Mouse (Mus musculus) stomach, embryonic 16.5 days (tissue): ENCODE results near the gene Osbpl2. TPM values are rescaled to one million over a fixed set of nuclear protein-coding genes. Genes with fewer than 3 reads are reported as not detected.
"Not testable (repeated sequence)": the region's sequence is repeated elsewhere in the genome, so short reads cannot be mapped to it uniquely, and the experiment has no call there.

Experiments
- ATAC-seq: fragments of 200-750 bp; cut with Nextera tagmentation; 2 replicates; pipeline ENCODE4 v1.8.0; 2017; ENCODE audit warnings: moderate number of reproducible peaks, moderate TSS enrichment; ENCODE audit not compliant: insufficient read depth, low FRiP score
- H3K27ac ChIP-seq: fragments of 300-500 bp; sonication (generic); 2 replicates; pipeline ENCODE4 v1.5.1; 2014; ENCODE audit warnings: low read length
- H3K27me3 ChIP-seq: fragments of 300-500 bp; sonication (generic); 2 replicates; pipeline ENCODE4 v1.6.1; 2014; ENCODE audit warnings: low read length, control low read depth, mixed read lengths; ENCODE audit not compliant: control insufficient read depth, insufficient read depth
- H3K36me3 ChIP-seq: fragments of 300-500 bp; sonication (generic); 2 replicates; pipeline ENCODE4 v1.6.1; 2014; ENCODE audit warnings: low read length; ENCODE audit not compliant: control insufficient read depth, insufficient read depth
- H3K4me1 ChIP-seq: fragments of 300-500 bp; sonication (generic); 2 replicates; pipeline ENCODE4 v1.6.1; 2014; ENCODE audit warnings: low read length, control low read depth, mixed read lengths; ENCODE audit not compliant: control insufficient read depth, insufficient read depth
- H3K4me2 ChIP-seq: fragments of 300-500 bp; sonication (generic); 2 replicates; pipeline ENCODE4 v1.6.1; 2014; ENCODE audit warnings: low read depth, low read length, mixed read lengths
- H3K4me3 ChIP-seq: fragments of 300-500 bp; sonication (generic); replicated peaks from 2 replicates; pipeline ENCODE4 v1.5.1; 2014; ENCODE audit warnings: mild to moderate bottlenecking, low read length
- H3K9ac ChIP-seq: fragments of 300-500 bp; sonication (generic); 2 replicates; pipeline ENCODE4 v1.6.1; 2014; ENCODE audit warnings: low read length
- H3K9me3 ChIP-seq: fragments of 300-500 bp; sonication (generic); replicated peaks from 2 replicates; pipeline ENCODE4 v1.6.1; 2016; ENCODE audit warnings: low read length, control low read depth; ENCODE audit not compliant: control insufficient read depth
- WGBS: fragments of 180-500 bp; shearing (Covaris S2); extraction: QIAGEN DNeasy Blood & Tissue Kit; methylation state at CpG from one replicate; pipeline ENCODE4 v1.1.7; 2014; 5-methylcytosine and 5-hydroxymethylcytosine counted together
- polyA plus RNA-seq: library from polyadenylated mRNA; unstranded; fragments of >200 nt; fragmentation: Nextera tagmentation; extraction: Ambion mirVana; gene quantifications from 2 replicates; pipeline ENCODE4 v1.2.1, GENCODE M21; 2015

The Osbpl2 gene
- polyA plus RNA-seq, 1 experiment from 2014 or later: 39.6 TPM

GRCm38 (mm10) chr2:180166869-180167268 is 47.8 kb downstream of the Osbpl2 start:
- Histone ChIP-seq H3K36me3 (peaks cover 5% of the 10 kb centered on the region), H3K4me1 (0 out of 2 replicates have a peak, but pooled peaks cover 3% of the 10 kb centered on the region), H3K9ac (no peak overlapping the region), H3K4me2 (no peak overlapping the region), H3K4me3 (no peak overlapping the region), H3K9me3 (no peaks in the 10 kb centered on the region), H3K27ac (no peak overlapping the region), H3K27me3 (no peaks in the 10 kb centered on the region)
- 77% methylated on average over 2 of the region's 2 CpGs for WGBS
- ATAC-seq: no peak

DNA sequence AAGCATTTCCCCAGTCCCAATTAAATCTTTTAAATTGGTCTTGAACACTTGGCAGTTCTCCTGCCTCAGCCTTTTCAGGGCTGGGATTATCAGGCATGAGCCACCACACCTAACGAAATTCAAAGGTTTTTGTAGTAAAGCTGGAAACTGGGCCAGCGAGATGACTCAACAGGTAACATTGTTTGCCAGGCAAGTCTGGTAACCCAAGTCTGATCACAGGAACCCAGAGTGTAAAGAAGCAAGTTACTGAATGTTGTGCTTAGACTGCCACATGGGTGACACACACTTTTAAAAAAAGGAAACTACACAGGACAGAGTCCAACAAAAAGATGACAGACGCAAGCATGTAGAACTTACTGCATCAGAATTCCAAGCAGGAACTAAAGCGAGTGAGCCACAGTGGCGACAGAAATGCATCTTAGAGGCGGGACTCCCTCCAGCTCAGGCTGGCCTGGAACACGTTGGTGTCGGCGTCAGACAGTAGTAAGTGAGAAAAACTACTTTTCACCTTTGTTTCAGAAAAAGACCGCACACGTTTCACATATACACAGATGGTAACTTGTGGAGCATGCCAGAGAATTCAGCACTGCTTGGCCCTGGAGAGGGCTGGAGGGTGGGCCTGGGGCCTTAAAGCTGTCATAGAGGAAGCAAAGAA is 51.2 kb downstream of the Osbpl2 start:
- peaks cover 18% of the 10 kb centered on the region for H3K4me1 ChIP-seq
- peak overlapping the region; percentile 61 for H3K27ac ChIP-seq
- no peaks in the 10 kb centered on the region for H3K9me3 ChIP-seq
- H3K36me3 ChIP-seq: peaks cover 2% of the 10 kb centered on the region
- peak overlapping the region; percentile 71; the same call in 1 of the 2 replicates for H3K4me2 ChIP-seq
- no peak for ATAC-seq
- 81% methylated on average over 11 of the region's 11 CpGs for WGBS
- H3K4me3 ChIP-seq: no peak overlapping the region
- H3K9ac ChIP-seq: no peak overlapping the region
- no peaks in the 10 kb centered on the region for H3K27me3 ChIP-seq

DNA sequence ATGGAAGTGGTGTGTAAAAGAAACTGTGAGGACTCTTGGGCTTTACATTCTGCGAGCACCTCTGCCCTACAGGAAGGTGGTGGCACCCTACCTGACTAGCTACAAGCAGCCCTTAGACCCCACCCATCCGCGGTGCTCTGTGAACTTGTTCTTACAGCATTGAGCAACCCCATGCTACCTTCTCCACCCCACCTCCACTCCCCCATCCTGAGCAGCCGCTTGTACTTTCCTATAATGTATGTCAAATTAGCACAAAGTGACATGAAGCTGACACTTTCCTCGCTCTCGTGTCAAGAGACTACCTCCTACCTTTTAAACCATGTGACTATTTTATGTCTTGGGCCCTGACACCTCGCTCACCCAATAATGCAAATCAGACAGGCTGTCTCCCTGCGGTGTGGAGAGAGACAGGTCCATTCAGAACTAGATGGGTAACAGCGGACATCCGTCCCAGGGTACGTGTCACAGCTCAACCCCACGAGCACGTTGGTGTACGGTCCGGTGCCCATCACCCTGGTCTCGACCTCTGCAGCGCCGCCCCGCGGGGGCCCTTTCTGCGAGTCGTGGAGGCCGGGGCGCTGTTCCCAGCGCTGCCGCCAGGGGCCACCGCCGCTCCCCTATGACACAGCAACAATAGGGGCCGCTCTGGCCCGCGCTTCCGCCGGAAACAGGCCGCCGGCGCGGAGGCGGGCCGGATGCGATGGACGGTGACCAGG is 51.9 kb downstream of the Osbpl2 start, which contains the start of gene Adrm1:
Gene Adrm1, plus strand, starts transcription at position 680 of the 716 bp plus-strand sequence.
- Histone ChIP-seq H3K9ac (peak within 1 kb of the TSS; percentile 97), H3K4me3 (peak within 1 kb of the TSS; percentile 92), H3K27me3 (no peaks in the 10 kb centered on the region), H3K4me1 (peaks cover 18% of the 10 kb centered on the region), H3K36me3 (peaks cover 7% of the 10 kb centered on the region), H3K4me2 (peak within 1 kb of the TSS; percentile 97), H3K9me3 (no peaks in the 10 kb centered on the region), H3K27ac (peak within 1 kb of the TSS; percentile 89)
- peak; percentile 98 for ATAC-seq
- 4% methylated on average over 41 of the region's 41 CpGs for WGBS

DNA sequence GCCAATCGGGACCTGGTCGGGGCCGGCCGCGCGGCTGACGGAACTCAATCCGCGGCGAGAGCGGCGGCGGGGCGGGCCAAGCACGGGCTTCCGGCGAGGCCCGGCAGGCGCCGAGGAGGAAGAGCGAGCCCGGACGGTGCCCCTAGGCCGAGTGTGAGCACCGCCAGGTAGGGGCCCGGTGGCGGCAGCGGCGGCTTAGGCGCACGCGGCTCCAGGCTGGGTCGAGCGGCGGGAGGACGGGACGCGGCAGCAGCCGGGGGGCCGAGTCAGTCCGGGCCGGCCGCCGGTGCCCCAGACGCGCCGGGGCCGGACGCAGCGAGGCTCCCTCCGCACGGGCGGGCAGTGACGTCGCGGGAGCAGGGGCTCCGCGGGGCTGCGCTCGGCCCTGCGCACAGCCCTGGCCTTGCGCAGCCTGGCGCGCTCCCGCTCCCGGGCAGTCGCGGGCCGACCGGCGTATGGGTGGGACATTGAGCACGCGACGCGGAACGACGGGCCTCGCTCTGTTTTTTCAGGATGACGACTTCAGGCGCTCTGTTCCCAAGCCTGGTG is 52.5 kb downstream of the Osbpl2 start:
- peak; percentile 63 for ATAC-seq
- peak overlapping the region; percentile 89 for H3K27ac ChIP-seq
- H3K27me3 ChIP-seq: no peaks in the 10 kb centered on the region
- H3K36me3 ChIP-seq: peaks cover 10% of the 10 kb centered on the region
- peaks cover 18% of the 10 kb centered on the region for H3K4me1 ChIP-seq
- no peaks in the 10 kb centered on the region for H3K9me3 ChIP-seq
- under 1% methylated on average over 80 of the region's 80 CpGs for WGBS
- H3K9ac ChIP-seq: peak overlapping the region; percentile 97
- H3K4me2 ChIP-seq: peak overlapping the region; percentile 97
- H3K4me3 ChIP-seq: peak overlapping the region; percentile 92

- H3K4me3 ChIP-seq: peak overlapping the region; percentile 92
- 5% methylated on average over 6 of the region's 9 CpGs for WGBS
- H3K4me2 ChIP-seq: peak overlapping the region; percentile 97
- H3K27me3 ChIP-seq: no peaks in the 10 kb centered on the region
- no peaks in the 10 kb centered on the region for H3K9me3 ChIP-seq
- H3K4me1 ChIP-seq: peaks cover 18% of the 10 kb centered on the region
- no peak for ATAC-seq
- peak overlapping the region; percentile 97 for H3K9ac ChIP-seq
- H3K27ac ChIP-seq: peak overlapping the region; percentile 42; the same call in 1 of the 2 replicates
- H3K36me3 ChIP-seq: peaks cover 14% of the 10 kb centered on the region
These were observed 53.0 kb downstream of the Osbpl2 start for GRCm38 (mm10) chr2:180172152-180172551.

- no peak overlapping the region for H3K27ac ChIP-seq
- H3K9me3 ChIP-seq: no peaks in the 10 kb centered on the region
- H3K36me3 ChIP-seq: peaks cover 21% of the 10 kb centered on the region
- no peaks in the 10 kb centered on the region for H3K27me3 ChIP-seq
- peak overlapping the region; percentile 97 for H3K9ac ChIP-seq
- peak overlapping the region; percentile 97 for H3K4me2 ChIP-seq
- peak overlapping the region; percentile 92; the same call in 1 of the 2 replicates for H3K4me3 ChIP-seq
- peaks cover 18% of the 10 kb centered on the region for H3K4me1 ChIP-seq
- ATAC-seq: no peak
- WGBS: 71% methylated on average over 4 of the region's 4 CpGs
These were observed 54.1 kb downstream of the Osbpl2 start for GRCm38 (mm10) chr2:180173163-180173562.

GRCm38 (mm10) chr2:180173711-180174110 is 54.6 kb downstream of the Osbpl2 start:
- H3K9ac ChIP-seq: 0 out of 2 replicates have a peak overlapping the region, but pooled peaks have one; percentile 22
- not testable (repeated sequence) for ATAC-seq, H3K27ac ChIP-seq, H3K4me2 ChIP-seq, H3K27me3 ChIP-seq, H3K4me3 ChIP-seq, H3K9me3 ChIP-seq
- 73% methylated on average over 8 of the region's 8 CpGs for WGBS
- H3K4me1 ChIP-seq: peaks cover 18% of the 10 kb centered on the region
- peaks cover 25% of the 10 kb centered on the region for H3K36me3 ChIP-seq

DNA sequence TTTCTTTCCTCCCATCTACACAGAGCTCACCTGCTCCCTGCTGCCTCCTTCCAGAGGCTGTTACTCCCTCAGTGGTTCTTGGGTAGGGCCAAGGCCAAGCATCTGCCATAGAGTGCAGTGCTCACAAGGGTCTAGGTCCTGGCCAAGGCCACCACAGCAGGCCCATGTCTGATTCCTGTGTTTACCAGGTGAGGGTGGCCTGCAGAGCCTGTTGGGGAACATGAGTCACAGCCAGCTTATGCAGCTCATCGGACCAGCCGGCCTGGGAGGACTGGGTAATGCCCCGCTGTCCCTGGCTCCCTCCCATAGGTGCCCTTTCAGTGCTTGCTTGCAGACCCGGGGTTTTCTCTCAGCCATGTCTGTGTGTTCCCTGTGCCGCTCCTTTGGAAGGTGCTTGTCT is 55.0 kb downstream of the Osbpl2 start:
- H3K4me3 ChIP-seq: no peak overlapping the region
- no peak overlapping the region for H3K9ac ChIP-seq
- no peak for ATAC-seq
- no peak overlapping the region for H3K27ac ChIP-seq
- H3K4me2 ChIP-seq: no peak overlapping the region
- 85% methylated on average over 5 of the region's 5 CpGs for WGBS
- H3K27me3 ChIP-seq: no peaks in the 10 kb centered on the region
- peaks cover 18% of the 10 kb centered on the region for H3K4me1 ChIP-seq
- no peaks in the 10 kb centered on the region for H3K9me3 ChIP-seq
- peaks cover 29% of the 10 kb centered on the region for H3K36me3 ChIP-seq

DNA sequence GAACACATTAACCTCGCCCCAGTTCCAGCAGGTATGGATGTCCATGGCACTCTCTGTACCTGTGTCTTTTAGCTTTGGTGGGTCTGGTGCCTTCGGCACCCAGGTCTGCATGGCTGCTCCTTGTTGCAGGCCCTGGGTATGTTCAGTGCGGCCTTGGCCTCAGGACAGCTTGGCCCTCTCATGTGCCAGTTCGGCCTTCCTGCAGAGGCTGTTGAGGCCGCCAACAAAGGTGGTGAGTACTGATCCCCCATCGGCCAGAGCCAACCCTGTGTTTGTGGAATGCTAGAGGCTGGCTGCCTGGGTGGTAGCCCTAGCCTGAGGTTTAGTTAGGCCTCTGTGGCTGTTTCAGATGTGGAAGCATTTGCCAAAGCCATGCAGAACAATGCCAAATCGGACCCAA is 56.6 kb downstream of the Osbpl2 start:
- no peak for ATAC-seq
- Histone ChIP-seq H3K4me3 (no peak overlapping the region), H3K27ac (no peak overlapping the region), H3K9ac (no peak overlapping the region), H3K4me2 (no peak overlapping the region), H3K9me3 (no peaks in the 10 kb centered on the region), H3K36me3 (peaks cover 30% of the 10 kb centered on the region), H3K4me1 (peaks cover 18% of the 10 kb centered on the region), H3K27me3 (no peaks in the 10 kb centered on the region)
- WGBS: 87% methylated on average over 7 of the region's 7 CpGs
